Mouse (Mus musculus) lung, embryonic 14.5 days (tissue): Measurements from ENCODE around the gene Bpifb5. TPM values are rescaled to one million over a fixed set of nuclear protein-coding genes. Genes with fewer than 3 reads are reported as not detected.

ENCODE experiments used
- polyA plus RNA-seq: library from polyadenylated mRNA; unstranded; fragments of >200 nt; fragmentation: Nextera tagmentation; extraction: Ambion mirVana; gene quantifications from 2 replicates; pipeline ENCODE4 v1.2.1, GENCODE M21; 2014

The Bpifb5 gene
- polyA plus RNA-seq, 1 experiment from 2014 or later: 2.0 TPM

Other genes with a start within 250 kb of the Bpifb5 start
- gene Bpifa6, start 248.8 kb upstream of the Bpifb5 start, polyA plus RNA-seq: not detected in 2 replicates
- gene Bpifa2, start 215.5 kb upstream of the Bpifb5 start, polyA plus RNA-seq: not detected in 2 replicates
- not detected in 2 replicates for gene Bpifa3, start 93.4 kb upstream of the Bpifb5 start, polyA plus RNA-seq
- gene Bpifa1, start 80.9 kb upstream of the Bpifb5 start, polyA plus RNA-seq: not detected in 2 replicates
- not detected in 2 replicates for gene Bpifa5, start 61.1 kb upstream of the Bpifb5 start, polyA plus RNA-seq
- 0.49 and 0.74 TPM in 2 replicates for gene Bpifb1, start 32.9 kb upstream of the Bpifb5 start, polyA plus RNA-seq
- gene Bpifb9a, start 34.1 kb downstream of the Bpifb5 start, polyA plus RNA-seq: not detected in 2 replicates
- gene Bpifb9b, start 83.5 kb downstream of the Bpifb5 start, polyA plus RNA-seq: not detected in 2 replicates
- 11.2 and 13.1 TPM in 2 replicates for gene Cdk5rap1, start 149.3 kb downstream of the Bpifb5 start, polyA plus RNA-seq
- 3.8 and 3.9 TPM in 2 replicates for gene Snta1, start 184.4 kb downstream of the Bpifb5 start, polyA plus RNA-seq
- 39.8 and 40.5 TPM in 2 replicates for gene Cbfa2t2, start 212.7 kb downstream of the Bpifb5 start, polyA plus RNA-seq